Mouse (Mus musculus): ENCODE data around the gene Npas3.
A peak's percentile ranks its signal among the peaks of the same experiment; 100 is the strongest.

Gene Npas3

DNA sequence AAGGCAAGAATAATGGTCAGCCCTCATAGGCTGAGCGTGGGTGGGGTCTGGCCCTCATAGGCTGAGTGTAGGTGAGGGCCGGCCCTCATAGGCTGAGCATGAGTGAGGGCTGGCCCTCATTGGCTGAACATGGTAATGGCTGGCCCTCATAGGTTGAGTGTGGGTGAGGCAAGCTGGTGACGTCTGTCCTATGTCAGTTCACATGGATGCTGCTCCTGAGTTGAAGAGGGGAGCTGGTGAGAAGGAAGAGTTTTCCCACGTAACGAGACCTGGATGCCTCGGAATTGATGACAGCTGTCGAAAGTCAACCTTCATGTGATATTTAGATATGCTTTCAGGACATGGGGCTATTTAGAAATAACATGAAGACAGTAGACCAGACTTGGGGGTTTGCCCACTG lies 45.5 kb downstream of the Npas3 start:
- no peak for DNase-seq (ENCODE audit: extremely low spot score, low spot score)

DNA sequence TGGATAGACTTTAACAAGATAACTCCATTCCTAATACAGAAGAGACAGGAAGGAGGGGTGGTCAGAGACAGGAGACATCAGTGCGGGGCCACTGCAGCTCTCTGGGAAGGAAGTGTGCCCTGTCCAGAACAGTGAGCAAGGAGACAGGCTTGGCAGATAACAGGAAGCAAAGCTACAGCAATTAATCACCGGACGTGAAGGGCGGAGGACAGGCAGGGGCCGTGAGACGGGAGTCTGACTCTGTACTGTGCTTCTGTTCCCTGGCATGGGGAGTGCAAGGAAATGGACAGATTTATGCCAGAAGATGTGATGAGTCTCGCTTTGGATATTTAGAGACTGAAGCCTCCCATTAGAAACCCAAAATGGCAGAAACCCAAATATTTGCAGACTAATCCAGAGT lies 47.3 kb downstream of the Npas3 start:
- no peak for DNase-seq (ENCODE audit: extremely low spot score, low spot score)

DNA sequence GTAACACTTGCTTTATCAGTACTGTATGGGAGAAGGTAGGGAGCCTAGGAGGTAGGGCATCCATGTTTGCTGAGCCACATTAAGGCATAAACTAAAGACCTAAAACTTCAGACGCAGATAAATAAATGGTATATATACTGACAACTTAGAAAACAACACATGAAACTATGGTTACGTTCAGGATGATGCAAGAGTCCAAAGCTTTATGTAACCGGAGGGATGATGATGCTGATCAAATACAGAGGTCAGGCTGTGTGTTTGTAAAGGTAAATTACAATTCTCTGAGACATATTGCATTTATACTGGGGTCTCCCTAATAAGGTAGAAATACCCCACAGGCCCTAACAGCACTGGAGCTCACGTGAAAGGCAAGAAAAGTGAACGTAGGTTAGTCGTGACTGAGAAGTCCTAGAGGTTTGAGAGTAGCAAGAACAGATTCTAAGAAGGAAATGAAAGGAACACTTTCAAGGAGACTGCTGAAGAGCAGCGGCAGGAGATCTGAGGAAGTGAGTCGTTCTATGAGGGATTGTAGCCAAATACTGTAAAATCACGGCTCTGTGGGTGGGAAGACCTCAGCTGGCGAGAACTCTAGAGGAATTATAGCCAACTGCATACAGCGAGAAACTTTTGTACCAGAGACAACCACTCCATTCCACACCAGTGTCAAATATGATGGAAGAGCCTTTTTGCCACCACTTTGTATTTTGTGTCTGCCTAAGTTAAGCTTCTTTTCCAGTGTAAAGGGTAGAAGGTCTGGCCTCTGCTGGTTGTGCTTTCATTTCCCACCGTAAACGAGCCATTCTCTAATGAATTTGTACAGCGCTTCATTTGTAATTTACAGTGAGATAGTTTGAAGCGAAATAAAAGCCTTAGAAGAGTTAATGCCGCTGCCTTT lies 49.7 kb downstream of the Npas3 start:
- DNase-seq (ENCODE audit: extremely low spot score, low spot score), result no peak

DNA sequence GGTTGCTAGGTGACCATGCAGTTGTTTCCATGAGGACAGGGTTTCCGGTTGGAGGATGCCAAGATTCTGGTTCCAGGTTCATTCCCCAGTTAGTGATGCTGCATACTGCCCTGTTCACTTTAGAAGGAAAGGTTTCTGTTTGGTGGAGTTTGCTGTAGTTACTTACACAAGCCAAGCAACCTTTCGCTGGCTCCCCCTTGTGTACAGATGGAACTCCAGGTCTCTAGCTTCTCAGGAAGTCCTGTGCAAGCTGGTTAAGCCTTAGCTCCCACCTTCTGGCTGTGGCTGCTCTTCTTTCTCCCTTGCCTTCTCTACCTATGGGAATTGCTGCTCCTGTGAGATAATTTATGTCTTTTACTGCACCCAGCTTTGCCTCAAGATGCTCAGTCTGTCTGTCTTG lies 52.5 kb downstream of the Npas3 start:
- no peak for DNase-seq (ENCODE audit: extremely low spot score, low spot score)

DNA sequence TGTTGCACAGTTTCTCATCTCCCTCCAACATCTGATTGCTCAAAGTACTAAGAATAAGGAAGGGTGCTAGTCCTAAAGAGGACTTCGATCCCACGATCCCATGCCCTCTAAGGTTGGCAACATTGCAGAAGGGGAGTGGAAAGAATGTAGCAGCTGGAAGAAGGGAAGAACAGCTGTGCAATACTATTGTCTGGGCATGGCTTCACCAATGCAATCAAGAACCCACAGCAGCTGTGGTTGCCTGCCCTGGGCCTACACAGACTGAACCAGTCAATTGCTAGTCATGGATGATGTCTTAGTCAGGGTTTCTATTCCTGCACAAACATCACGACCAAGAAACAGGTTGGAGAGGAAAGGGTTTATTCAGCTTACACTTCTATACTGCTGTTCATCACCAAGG lies 53.7 kb downstream of the Npas3 start:
- DNase-seq (ENCODE audit: extremely low spot score, low spot score), result no peak

DNA sequence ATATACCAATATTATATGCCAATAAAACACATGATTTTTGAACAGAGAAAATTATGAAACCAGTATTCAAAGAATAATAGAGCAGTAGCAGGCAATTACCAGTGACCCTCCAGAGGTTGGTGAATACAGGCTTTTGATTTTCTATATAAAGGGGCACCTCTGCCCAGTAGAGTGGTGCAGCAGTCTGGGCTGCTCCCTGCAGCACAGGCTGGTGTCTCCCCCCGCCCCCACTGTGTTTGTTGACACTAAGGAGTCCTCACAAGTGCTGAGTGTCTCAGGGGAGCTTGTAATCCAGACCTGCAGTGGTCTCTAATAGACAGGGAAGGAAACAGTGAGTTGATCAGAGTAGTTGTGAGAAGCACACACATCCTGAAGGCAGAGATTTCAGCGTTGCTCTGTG lies 68.2 kb downstream of the Npas3 start:
- DNase-seq (ENCODE audit: extremely low spot score, low spot score), result no peak

DNA sequence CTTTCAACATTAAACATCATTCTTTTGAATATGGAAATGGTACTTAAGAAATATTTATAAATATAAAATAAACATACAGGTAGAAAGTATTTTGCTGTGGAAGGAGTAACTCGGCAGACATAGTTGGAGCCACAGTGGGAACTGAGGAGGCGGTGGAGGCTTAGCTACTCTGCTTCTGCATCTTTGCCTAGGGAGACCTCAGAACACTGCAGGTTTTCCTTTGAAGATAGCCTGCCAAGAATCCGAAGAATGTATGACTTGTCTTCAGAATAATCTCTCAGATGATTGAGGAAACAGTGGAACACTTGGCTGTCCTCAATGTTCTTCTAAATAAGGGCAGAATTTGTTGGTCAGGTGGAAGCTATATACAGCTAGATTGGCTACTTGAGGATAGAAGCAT lies 69.3 kb downstream of the Npas3 start:
- DNase-seq (ENCODE audit: extremely low spot score, low spot score), result no peak

DNA sequence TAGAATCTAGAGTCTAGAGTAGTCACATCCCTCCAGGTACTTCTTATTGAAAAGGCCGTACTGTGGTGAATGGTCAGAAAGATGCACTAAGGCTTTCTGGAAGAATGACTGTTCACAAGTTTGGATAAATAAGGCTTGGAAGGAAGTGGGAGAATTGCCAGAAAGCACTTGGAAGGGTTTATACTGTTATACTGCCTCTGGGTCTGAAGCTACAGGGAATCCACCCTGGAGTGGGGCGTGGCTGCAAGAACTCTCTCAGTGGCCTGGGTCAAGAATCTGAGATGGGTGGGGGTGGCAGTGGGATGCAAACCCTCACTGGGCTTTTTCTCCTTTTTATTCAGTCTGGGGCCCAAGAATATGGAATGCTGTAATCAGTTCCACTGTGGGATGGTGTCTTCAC lies 72.0 kb downstream of the Npas3 start:
- no peak for DNase-seq (ENCODE audit: extremely low spot score, low spot score)

DNA sequence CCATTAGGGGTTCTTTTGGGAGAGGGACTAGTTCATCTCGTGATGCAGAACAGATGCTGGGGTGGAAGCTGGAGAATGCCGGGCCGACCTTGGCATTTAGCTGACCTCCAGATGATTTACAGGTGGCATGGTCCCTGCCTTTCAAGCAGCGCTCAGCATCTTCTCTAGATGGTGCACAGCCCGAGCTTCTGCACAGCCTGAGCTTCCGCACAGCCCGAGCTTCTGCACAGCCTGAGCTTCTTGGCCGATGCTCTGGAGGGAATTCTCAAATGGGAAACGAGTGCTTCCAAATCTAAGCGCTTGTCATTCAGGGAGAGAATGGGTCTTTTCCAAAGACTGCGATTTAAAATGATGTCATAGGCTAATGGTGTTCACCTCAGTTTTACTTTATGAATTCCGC lies 72.5 kb downstream of the Npas3 start:
- DNase-seq (ENCODE audit: extremely low spot score, low spot score), result peak; percentile 33

DNA sequence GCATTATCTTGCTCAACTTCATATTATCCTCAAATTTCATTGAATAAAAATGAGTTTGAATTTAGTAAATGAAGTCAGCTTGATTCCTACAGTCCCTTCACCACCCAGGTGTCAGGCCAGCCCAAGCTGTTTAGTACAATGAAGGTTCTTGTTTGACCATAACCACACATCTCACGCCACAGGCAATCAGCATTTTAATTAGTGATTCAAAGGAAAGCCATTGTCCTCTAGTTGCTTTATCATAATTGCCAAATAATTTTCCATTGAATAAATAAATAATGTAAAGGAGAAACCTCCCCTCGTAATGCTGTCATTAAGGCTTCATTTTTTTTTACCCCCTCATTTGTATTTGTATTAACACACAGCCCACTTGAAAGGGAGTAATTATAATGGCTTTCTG lies 73.5 kb downstream of the Npas3 start:
- DNase-seq (ENCODE audit: extremely low spot score, low spot score), result no peak

DNA sequence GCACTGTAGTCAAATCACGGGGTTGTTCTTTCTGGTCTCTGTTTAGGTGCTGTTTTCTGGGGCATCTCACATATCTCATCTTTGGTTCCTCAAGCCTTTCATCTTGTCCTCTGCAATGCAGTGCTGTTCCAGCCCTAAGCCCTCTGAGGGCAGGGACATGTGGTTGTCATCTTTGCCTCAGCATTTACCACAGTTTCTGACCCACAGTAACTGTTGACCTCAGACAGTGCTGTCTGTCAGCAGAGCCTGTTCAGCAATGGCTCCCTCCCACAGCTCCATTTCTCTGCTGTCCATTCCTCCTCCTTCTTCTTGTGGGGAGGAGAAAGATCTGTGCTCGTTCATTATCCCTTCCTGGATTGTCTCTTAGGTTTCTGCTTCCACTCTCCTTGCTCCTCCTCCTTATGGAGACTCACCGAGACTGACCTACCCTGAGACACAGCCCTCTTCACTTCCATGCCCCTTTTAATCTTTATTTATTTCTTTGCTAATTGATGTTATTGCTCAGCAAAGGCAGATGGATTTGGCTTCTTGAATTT lies 79.2 kb downstream of the Npas3 start:
- DNase-seq (ENCODE audit: extremely low spot score, low spot score), result peak; percentile 15

DNA sequence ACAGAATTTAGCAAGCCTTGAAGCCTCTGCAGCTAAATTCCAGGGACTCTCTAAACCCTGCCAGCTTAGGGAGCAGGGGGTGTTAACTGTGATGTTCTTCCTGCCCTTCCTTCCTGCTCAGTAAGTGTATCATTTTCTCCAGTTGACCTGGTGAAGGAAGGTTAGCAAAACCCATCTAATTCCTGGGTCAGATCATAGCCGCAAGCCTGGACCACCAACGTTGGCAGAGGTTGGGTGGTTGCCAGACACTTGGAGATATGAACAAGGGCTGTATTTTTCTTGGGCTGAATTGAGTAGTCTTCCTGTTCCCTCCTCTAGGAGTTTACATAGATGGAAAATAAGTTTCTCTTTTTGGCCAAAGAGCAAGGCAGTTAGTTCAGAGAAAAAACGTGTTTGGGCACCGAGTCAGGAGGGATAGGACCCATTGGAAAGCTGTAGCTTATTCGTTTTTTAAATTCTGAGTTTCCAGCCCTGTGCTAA lies 79.8 kb downstream of the Npas3 start:
- DNase-seq (ENCODE audit: extremely low spot score, low spot score), result peak; percentile 22

DNA sequence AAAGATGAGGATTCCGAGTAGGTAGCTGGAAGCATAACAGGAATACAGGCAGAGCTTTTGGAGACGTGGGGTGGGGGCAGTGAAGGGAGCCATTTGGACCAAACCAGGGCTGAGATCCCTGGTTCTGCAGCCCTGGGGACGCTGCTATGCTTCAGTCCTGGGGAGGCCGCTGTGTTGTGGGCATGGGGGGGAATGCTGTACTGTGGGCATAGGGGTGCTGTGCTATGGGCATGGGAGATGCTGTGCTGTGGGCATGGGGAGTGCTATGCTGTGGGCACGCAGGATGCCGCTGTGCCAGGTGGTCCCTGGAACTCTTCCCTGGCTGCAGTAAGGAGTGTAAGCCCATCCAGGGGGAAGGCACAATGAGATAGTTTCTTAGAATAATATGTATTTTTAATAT lies 81.7 kb downstream of the Npas3 start:
- DNase-seq (ENCODE audit: extremely low spot score, low spot score), result no peak

DNA sequence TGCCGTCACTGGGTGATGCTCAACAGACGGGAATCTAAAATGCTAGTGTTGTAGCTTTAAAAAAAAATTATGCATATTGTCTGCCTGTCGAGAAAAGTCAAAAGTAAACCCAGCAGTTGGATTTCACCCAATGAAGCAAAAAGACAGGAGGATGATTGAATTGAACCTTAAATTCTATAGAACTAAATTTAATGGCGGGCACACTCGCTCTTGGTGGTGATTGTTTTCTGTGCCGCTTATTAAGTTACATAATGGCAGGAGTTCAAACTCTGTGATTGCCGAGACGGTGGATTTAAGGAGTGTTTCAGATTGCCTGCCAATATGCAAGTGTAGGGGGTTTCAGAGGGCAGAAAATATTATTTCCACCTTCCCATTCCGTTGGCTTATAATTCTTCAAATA lies 82.9 kb downstream of the Npas3 start:
- DNase-seq (ENCODE audit: extremely low spot score, low spot score), result no peak

DNA sequence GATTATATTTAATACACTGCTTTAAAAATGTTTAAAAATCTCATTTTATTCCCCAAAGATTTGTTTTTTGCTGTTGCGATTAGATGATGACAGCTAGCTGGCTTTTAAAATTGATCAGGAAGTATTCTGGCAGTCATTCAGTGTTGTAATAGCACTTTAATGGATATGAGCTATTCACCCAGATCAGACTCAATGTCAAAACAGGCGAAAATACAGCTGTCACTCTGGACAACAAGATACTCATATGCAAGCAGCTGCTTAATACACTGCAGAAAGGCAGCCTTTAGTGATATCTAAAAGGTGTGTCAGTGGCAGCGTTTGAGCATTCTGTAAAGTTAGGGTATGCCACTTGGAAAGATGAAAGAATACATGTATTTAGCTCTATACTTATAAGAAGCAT lies 83.3 kb downstream of the Npas3 start:
- DNase-seq (ENCODE audit: extremely low spot score, low spot score), result no peak

DNA sequence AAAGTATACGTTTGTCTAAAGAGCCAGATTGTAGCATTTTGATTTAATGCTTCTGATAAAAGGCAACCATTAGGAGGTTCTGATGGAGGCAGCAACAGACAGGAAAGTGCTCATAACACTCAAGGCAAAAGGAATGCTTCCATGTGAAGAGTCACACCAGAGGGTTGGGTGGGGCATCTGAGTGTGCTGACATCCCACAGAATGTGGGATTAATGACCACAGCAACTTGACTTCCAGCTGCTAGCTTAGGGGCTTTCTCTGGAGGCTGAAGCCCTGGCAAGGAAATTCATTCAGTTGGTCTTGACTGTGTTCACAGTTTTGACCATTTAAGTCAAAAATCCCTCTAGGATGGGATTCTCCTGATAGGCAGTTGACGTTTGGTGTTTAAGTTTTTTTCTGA lies 84.8 kb downstream of the Npas3 start:
- DNase-seq (ENCODE audit: extremely low spot score, low spot score), result no peak

DNA sequence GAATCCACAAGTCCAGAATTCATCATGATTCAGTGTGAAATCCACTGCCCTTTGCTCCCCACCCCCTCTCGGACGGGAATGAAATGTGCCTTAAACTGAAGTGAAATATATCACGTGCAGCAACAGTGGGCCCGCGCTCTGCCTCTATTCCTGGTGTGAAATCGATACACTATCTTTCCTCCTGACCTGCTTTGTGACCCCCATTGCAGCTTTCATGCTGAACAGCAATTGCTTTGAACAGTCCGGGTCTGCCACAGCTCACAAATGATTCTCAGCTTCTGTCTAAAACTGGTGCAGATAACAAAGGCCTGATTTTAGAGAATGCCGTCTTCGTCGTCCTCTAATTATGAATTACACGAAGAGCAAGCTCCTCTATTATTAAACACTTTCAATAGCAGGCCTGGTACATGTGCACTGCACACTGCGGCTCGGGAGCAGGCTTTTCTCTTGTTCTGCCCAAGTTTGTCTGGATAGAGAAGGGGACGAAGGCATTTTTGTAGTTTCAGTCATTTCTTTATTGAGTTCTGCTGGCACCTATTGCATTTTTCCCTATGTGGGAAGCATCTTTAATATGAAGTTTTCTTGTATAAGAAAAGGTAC lies 90.0 kb downstream of the Npas3 start:
- DNase-seq (ENCODE audit: extremely low spot score, low spot score), result peak; percentile 42

DNA sequence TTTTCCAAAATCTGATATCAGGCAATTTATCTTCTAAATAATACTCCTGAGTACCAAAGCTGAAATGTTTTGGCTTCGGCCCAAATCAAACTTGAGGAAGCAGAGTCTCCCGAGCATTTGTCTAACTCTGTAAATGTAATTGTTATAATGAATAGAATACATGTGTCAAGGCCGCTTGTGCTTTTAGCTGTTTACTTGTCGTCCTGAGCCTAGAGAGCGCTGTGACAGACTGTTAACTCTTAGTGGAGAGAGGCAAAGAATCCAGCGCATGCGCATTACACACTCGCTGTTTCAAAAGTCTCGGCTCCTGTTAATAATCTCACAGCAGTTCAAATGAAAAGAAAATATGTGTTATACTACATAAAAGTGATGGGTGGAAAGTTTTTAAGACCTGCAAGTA lies 94.3 kb downstream of the Npas3 start:
- no peak for DNase-seq (ENCODE audit: extremely low spot score, low spot score)

DNA sequence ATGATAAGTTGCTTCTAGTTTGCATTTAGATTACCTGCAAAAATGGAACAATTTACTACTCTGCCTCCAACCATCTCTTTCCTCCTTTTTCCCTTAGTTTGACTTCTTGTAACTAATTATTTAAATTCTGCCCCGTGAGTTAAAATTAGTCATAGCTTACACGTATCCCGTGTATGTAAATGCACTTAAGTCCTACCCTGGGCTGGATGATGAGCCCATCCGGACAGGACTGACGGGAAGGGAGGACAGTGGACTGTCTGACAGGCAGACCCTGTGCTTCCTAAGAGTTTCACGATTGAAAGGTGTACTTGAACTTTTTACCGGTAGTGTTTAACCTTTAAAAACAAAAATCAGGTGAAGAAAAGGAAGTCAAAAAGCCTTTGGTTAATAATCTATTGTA lies 103.4 kb downstream of the Npas3 start:
- DNase-seq (ENCODE audit: extremely low spot score, low spot score), result no peak

DNA sequence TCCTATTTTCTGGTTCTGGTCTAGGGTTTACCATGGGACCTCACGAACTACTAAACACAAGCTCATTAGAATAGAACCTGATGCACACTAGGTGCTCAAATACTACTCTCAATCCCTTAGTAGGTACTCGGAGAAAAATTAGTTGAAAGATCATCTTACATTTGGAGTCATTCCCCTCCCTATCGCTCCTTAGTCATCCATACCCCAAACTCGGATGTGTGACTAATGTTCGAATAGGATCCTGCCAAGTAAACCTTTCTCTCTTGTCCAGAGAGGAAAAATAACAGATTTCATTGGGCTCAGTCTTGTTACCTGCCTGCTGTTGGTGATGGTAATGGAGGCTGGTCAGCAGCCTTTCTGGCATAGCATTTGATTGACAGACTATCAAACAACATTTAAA lies 117.3 kb downstream of the Npas3 start:
- no peak for DNase-seq (ENCODE audit: extremely low spot score, low spot score)

DNA sequence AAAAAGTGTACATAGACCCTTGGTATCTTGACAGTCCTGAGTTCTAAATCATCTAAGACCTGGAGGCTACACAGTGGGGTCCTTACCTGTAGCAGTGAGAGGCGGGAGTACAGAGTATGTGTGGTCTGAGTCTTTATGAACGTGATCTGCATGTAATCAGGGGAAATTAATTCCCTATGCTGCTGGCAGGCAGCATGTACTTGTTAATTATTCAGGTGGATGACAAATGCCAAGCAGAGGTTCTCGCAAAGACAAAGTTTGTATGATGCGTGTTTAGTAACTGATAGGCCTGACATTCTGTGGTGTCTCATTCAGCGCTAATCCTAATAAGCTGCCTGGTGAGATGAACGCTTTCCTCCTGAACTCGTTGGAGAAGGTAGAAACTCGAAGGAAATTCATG lies 136.4 kb downstream of the Npas3 start:
- no peak for DNase-seq (ENCODE audit: extremely low spot score, low spot score)

DNA sequence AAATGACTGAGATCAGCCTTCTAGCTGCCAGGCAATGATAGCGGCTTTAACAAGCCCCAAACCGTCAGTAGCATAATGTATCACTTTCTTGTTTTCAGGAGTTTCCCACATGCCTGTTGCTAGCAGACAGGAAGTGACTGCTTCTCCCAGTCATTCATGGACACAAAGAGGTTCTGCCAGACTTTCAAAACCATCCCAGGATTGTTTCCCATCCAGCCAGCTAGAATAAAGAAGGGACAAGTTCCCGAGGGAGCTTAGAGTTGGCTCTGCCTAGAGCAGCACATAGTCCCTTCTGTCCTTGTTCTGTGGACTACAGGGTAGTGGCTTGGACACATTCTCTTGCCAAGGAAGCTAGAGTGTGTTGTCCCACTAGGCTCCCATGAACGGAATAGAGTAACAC lies 157.4 kb downstream of the Npas3 start:
- no peak for DNase-seq (ENCODE audit: extremely low spot score, low spot score)

DNA sequence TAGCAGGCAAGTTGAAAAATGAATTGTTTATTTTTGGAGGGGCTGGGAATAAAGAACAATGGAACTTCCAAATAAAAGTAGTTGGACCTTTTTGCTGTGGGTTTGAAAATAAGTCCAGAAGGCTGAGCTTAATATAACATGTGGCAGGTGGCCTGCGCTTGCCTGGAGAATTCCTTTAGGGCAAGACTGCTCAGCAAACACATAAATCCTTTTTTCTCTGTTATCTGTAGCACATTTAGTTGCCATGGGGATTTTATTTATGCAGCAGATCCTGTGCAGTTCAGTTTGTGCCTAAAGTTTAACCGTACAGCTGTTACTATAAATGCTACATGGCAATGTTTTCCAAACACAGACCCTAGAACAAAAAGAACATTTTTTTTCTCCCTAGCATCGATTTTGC lies 159.3 kb downstream of the Npas3 start:
- no peak for DNase-seq (ENCODE audit: extremely low spot score, low spot score)
